21 mouse cellular contexts compared by ENCODE assay signal in the genomic region with DNA sequence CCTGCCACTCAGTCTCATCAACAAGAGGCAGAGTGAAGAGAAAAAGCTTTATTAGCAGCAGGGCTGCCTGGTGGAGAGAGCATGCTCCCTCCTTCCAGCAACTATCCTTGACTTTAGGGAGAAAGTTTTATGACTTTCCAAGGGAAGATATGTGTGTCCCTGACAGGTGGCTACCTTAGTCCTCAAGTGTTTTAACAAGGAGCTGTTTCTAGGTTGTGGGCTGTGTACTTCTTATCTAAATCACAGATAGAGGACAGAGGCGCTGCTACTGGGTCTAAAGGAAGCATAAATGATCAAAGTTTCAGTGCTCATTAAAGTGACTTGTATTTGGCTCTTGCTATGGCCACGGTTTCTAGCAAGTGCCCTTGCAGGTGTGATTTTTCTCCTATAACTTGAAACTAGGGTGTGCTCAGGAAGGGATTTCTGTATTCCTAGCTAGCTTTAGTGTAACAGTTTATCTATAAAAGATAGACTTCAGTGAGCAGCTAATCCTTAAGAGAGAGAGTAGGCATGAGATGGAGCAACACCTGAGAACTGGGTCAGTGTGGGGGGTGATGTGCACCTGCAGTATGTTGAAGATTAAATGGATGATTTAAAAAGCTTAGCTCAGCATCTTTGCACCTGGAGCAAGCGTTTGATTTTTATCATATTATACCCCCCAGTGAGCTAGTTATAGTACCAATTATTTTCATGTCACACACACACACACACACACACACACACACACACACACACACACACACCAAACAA. TPM values are rescaled to one million over a fixed set of nuclear protein-coding genes. Genes with fewer than 3 reads are reported as not detected.
A peak's percentile ranks its signal among the peaks of the same experiment; 100 is the strongest.
DNase-seq lines count a peak whose midpoint lies in the region; ATAC-seq and TF ChIP-seq lines count a peak whose summit lies in the region.
"Had no signal": no experiment of that assay in that cellular context is flagged by ENCODE, and none has a peak within 500 bp of the region (broad histone marks: within the 10 kb centered on the region; RNA-seq: fewer than 3 reads in every experiment).

No protein-coding gene starts in this region.

- H3K36me3 ChIP-seq in ES-E14 (ENCODE audit: control insufficient read depth, insufficient read depth, low read length, poor library complexity, severe bottlenecking): no peaks in the 10 kb centered on the region
- no peaks in the 10 kb centered on the region for H3K36me3 ChIP-seq in heart, embryonic 12.5 days
- no peaks in the 10 kb centered on the region for H3K36me3 ChIP-seq in liver, postnatal 0 days (replicated peaks; ENCODE audit: insufficient read depth, low read length)
- H3K36me3 ChIP-seq: embryonic facial prominence, embryonic 15.5 days; forebrain, embryonic 15.5 days; G1E; heart, embryonic 10.5 days; heart, embryonic 15.5 days; hindbrain, embryonic 10.5 days had no signal

- WGBS in heart, embryonic 12.5 days: 55% methylated on average over 3 of the region's 3 CpGs
- WGBS in liver, postnatal 0 days (ENCODE audit: insufficient replicate concordance): 53% methylated on average over 3 of the region's 3 CpGs

- no peak overlapping the region for H3K4me3 ChIP-seq in ES-E14 (ENCODE audit: insufficient read depth in 1 of 2, low read depth in 1 of 2, low read length in 2 of 2, poor library complexity in 1 of 2, severe bottlenecking in 1 of 2)
- H3K4me3 ChIP-seq in heart, embryonic 12.5 days: no peak overlapping the region
- H3K4me3 ChIP-seq in liver, postnatal 0 days (ENCODE audit: low read depth, low read length): no peak overlapping the region
- H3K4me3 ChIP-seq: embryonic facial prominence, embryonic 15.5 days; erythroblast, embryonic 14.5 days; forebrain, embryonic 15.5 days; heart, embryonic 10.5 days; heart, embryonic 15.5 days; hindbrain, embryonic 10.5 days had no signal

- H3K9me3 ChIP-seq in ES-E14 (ENCODE audit: control insufficient read depth, insufficient read depth, low read depth, low read length): no peaks in the 10 kb centered on the region
- H3K9me3 ChIP-seq in heart, embryonic 12.5 days (replicated peaks): no peaks in the 10 kb centered on the region
- no peaks in the 10 kb centered on the region for H3K9me3 ChIP-seq in liver, postnatal 0 days (ENCODE audit: low read length)
- H3K9me3 ChIP-seq: embryonic facial prominence, embryonic 15.5 days; forebrain, embryonic 15.5 days; G1E; heart, embryonic 10.5 days; heart, embryonic 15.5 days; hindbrain, embryonic 10.5 days had no signal

- TF ChIP-seq CTCF in liver, postnatal 0 days (IDR thresholded peaks at IDR 0.05; ENCODE audit: low read depth): no peak

- H3K27ac ChIP-seq in ES-E14 (ENCODE audit: insufficient read depth, low read depth, low read length, poor library complexity, severe bottlenecking): no peak overlapping the region
- H3K27ac ChIP-seq in heart, embryonic 12.5 days (ENCODE audit: poor library complexity, severe bottlenecking): no peak overlapping the region
- H3K27ac ChIP-seq in liver, postnatal 0 days (ENCODE audit: low read depth): no peak overlapping the region
- H3K27ac ChIP-seq: embryonic facial prominence, embryonic 15.5 days; forebrain, embryonic 15.5 days; heart, embryonic 10.5 days; heart, embryonic 15.5 days; hindbrain, embryonic 10.5 days; hindbrain, embryonic 14.5 days had no signal

- no peaks in the 10 kb centered on the region for H3K4me1 ChIP-seq in ES-E14 (ENCODE audit: control insufficient read depth in 2 of 2, insufficient read depth in 2 of 2, low read length in 2 of 2, poor library complexity in 1 of 2)
- H3K4me1 ChIP-seq in heart, embryonic 12.5 days (replicated peaks): no peaks in the 10 kb centered on the region
- no peaks in the 10 kb centered on the region for H3K4me1 ChIP-seq in liver, postnatal 0 days (ENCODE audit: insufficient read depth)
- H3K4me1 ChIP-seq: embryonic facial prominence, embryonic 15.5 days; forebrain, embryonic 15.5 days; heart, embryonic 10.5 days; heart, embryonic 15.5 days; hindbrain, embryonic 10.5 days had no signal

- no peaks in the 10 kb centered on the region for H3K27me3 ChIP-seq in heart, embryonic 12.5 days (replicated peaks)
- no peaks in the 10 kb centered on the region for H3K27me3 ChIP-seq in liver, postnatal 0 days (ENCODE audit: insufficient read depth, low read length)
- H3K27me3 ChIP-seq: embryonic facial prominence, embryonic 15.5 days; forebrain, embryonic 15.5 days; heart, embryonic 15.5 days had no signal

- in situ Hi-C loops in ES-E14 (cut with MboI; ENCODE audit: low sequenced_read_pairs in 2 of 2, unreplicated experiment in 2 of 2): no loop called here

- TF ChIP-seq EP300 in liver, postnatal 0 days (IDR thresholded peaks at IDR 0.05; ENCODE audit: low read depth): no peak

- no peak overlapping the region for H3K9ac ChIP-seq in ES-E14 (ENCODE audit: insufficient read depth, low read depth, low read length, poor library complexity, severe bottlenecking)
- H3K9ac ChIP-seq in heart, embryonic 12.5 days: no peak overlapping the region
- H3K9ac ChIP-seq in liver, postnatal 0 days (replicated peaks): no peak overlapping the region
- H3K9ac ChIP-seq: embryonic facial prominence, embryonic 15.5 days; forebrain, embryonic 15.5 days; heart, embryonic 15.5 days; hindbrain, embryonic 14.5 days had no signal

- no peak overlapping the region for H3K4me2 ChIP-seq in heart, embryonic 12.5 days
- no peak overlapping the region for H3K4me2 ChIP-seq in liver, postnatal 0 days (ENCODE audit: low read depth, low read length)
- H3K4me2 ChIP-seq: embryonic facial prominence, embryonic 15.5 days; forebrain, embryonic 15.5 days; heart, embryonic 15.5 days; hindbrain, embryonic 14.5 days had no signal

- no peak for DNase-seq in ES-E14 (ENCODE audit: low read depth, low spot score)
- DNase-seq in thymus, adult 18-20 months: peak; percentile 21 to 49
- peak; percentile 72 for DNase-seq in thymus, postnatal 14 days
- DNase-seq in liver, postnatal 0 days: no peak
- no peak for DNase-seq in gastrocnemius, adult 8-10 months (ENCODE audit: low spot score in 2 of 2)
- DNase-seq: adrenal gland, postnatal 10 days; cerebellum, adult 11 months; cerebellum, adult 8-10 months; cerebellum, postnatal 14 days; embryo, embryonic 11 days; gastrocnemius, postnatal 10 days; heart, adult 18-20 months had no signal

- ATAC-seq in heart, embryonic 12.5 days (ENCODE audit: insufficient number of reproducible peaks, low FRiP score): no peak
- no peak for ATAC-seq in liver, postnatal 0 days
- ATAC-seq: forebrain, embryonic 15.5 days had no signal

TF ChIP-seq in ES-E14, 5 proteins besides CTCF, POLR2A, EP300 and RAD21:
- TF ChIP-seq ZC3H11A (IDR thresholded peaks at IDR 0.05; ENCODE audit: borderline replicate concordance, low read depth, low read length) (no peak), HCFC1 (IDR thresholded peaks at IDR 0.05; ENCODE audit: borderline replicate concordance, insufficient read depth, low read length) (no peak), MAFK (IDR thresholded peaks at IDR 0.05; ENCODE audit: insufficient read depth, low read depth, low read length) (0 out of 2 replicates have a peak, but pooled peaks have one; percentile 8)

RNA-seq across cellular contexts. Expression of gene Rab30, which starts 21.1 kb away (rescaled TPM):
- 6.8 and 7.4 TPM in 2 replicates for total RNA-seq in ES-E14 (2012; rRNA removed)
- 6.6 and 9.4 TPM in 2 replicates for polyA plus RNA-seq in heart, embryonic 12.5 days (2016; fragmentation: Nextera tagmentation; extraction: Ambion mirVana)
- 28.8 and 28.9 TPM in 2 replicates for polyA plus RNA-seq in liver, postnatal 0 days (2015; fragmentation: Nextera tagmentation; extraction: Ambion mirVana)
- 10 to 100 TPM in 1 of 4 experiments, 1 to 10 TPM in 3; 2.9 to 12.1 (median 5.6) TPM for total RNA-seq in gastrocnemius, adult 8-10 months (2022)

RNA-seq across cellular contexts. Expression of gene Pcf11, which starts 50.6 kb away (rescaled TPM):
- total RNA-seq in ES-E14 (2012; rRNA removed): 49.9 TPM in 2 replicates
- 19.9 and 21.1 TPM in 2 replicates for polyA plus RNA-seq in heart, embryonic 12.5 days (2016; fragmentation: Nextera tagmentation; extraction: Ambion mirVana)
- polyA plus RNA-seq in liver, postnatal 0 days (2015; fragmentation: Nextera tagmentation; extraction: Ambion mirVana): 7.0 and 8.0 TPM in 2 replicates
- 10 to 100 TPM; 17.4 to 20.1 (median 18.4) TPM for total RNA-seq in gastrocnemius, adult 8-10 months (2022)

Comparison
In these comparisons a context has a peak if more than half of its experiments do, and no peak if none do; other contexts are left out.
1. DNase-seq: peak in thymus, adult 18-20 months (2 of 2) and thymus, postnatal 14 days (single experiment); none in ES-E14 (single experiment), liver, postnatal 0 days (single experiment) and gastrocnemius, adult 8-10 months (0 of 2).